In genomic region chr17:23683856-23684672, GRCm38 (mm10) we compare ENCODE assay signal across 11 mouse cellular contexts. TPM values are rescaled to one million over a fixed set of nuclear protein-coding genes. Genes with fewer than 3 reads are reported as not detected.
A peak's percentile ranks its signal among the peaks of the same experiment; 100 is the strongest.
DNase-seq lines count a peak whose midpoint lies in the region; ATAC-seq lines count a peak whose summit lies in the region.
"Had no signal": no experiment of that assay in that cellular context is flagged by ENCODE, and none has a peak within 500 bp of the region (broad histone marks: within the 10 kb centered on the region; RNA-seq: fewer than 3 reads in every experiment).

TSS of gene Cldn9 (minus strand) at chr17:23684026.

- peaks cover 13% of the 10 kb centered on the region; the same call in 1 of the 2 replicates for H3K4me1 ChIP-seq in midbrain, embryonic 11.5 days (ENCODE audit: control insufficient read depth, insufficient read depth, low read length)
- H3K4me1 ChIP-seq in midbrain, embryonic 16.5 days (ENCODE audit: control insufficient read depth, insufficient read depth, low read length): no peaks in the 10 kb centered on the region
- peaks cover 19% of the 10 kb centered on the region for H3K4me1 ChIP-seq in embryonic facial prominence, embryonic 13.5 days
- H3K4me1 ChIP-seq in neural tube, embryonic 13.5 days (replicated peaks): peaks cover 18% of the 10 kb centered on the region

- peak; percentile 70 for ATAC-seq in midbrain, embryonic 11.5 days (ENCODE audit: low FRiP score)
- no peak for ATAC-seq in midbrain, embryonic 16.5 days
- ATAC-seq in embryonic facial prominence, embryonic 13.5 days (ENCODE audit: insufficient number of reproducible peaks, insufficient read depth, low FRiP score, low TSS enrichment, low read depth): peak; percentile 87
- ATAC-seq in neural tube, embryonic 13.5 days (ENCODE audit: low read depth): peak; percentile 44; the same call in 1 of the 2 replicates
- no peak for ATAC-seq in megakaryocyte-erythroid progenitor cell, adult 5-6 weeks (replicated peaks; ENCODE audit: low FRiP score, low TSS enrichment, poor library complexity, severe bottlenecking)

- peak; percentile 78 for DNase-seq in midbrain, embryonic 11.5 days (ENCODE audit: low spot score, missing footprints)
- DNase-seq in kidney, adult 18-20 months: peak; percentile 7
- DNase-seq in thymus, postnatal 0 days (ENCODE audit: low spot score): no peak
- DNase-seq: layer of hippocampus, postnatal 36 days; right cerebral cortex, postnatal 25 days; thymus, postnatal 4 days had no signal

- H3K4me3 ChIP-seq in midbrain, embryonic 11.5 days (ENCODE audit: low read depth, low read length): no peak within 1 kb of the TSS
- H3K4me3 ChIP-seq in midbrain, embryonic 16.5 days (ENCODE audit: low read depth, low read length): no peak within 1 kb of the TSS
- peak within 1 kb of the TSS; percentile 30 for H3K4me3 ChIP-seq in embryonic facial prominence, embryonic 13.5 days
- no peak within 1 kb of the TSS for H3K4me3 ChIP-seq in neural tube, embryonic 13.5 days

- H3K4me2 ChIP-seq in midbrain, embryonic 11.5 days: no peak within 1 kb of the TSS
- no peak within 1 kb of the TSS for H3K4me2 ChIP-seq in midbrain, embryonic 16.5 days (ENCODE audit: low read length)
- peak within 1 kb of the TSS; percentile 47 for H3K4me2 ChIP-seq in embryonic facial prominence, embryonic 13.5 days
- no peak within 1 kb of the TSS; the same call in 1 of the 2 replicates for H3K4me2 ChIP-seq in neural tube, embryonic 13.5 days

- no peaks in the 10 kb centered on the region for H3K9me3 ChIP-seq in midbrain, embryonic 11.5 days (ENCODE audit: control insufficient read depth, low read length)
- H3K9me3 ChIP-seq in midbrain, embryonic 16.5 days (replicated peaks; ENCODE audit: control insufficient read depth, low read length, poor library complexity, severe bottlenecking): no peaks in the 10 kb centered on the region
- H3K9me3 ChIP-seq in embryonic facial prominence, embryonic 13.5 days: no peaks in the 10 kb centered on the region
- no peaks in the 10 kb centered on the region for H3K9me3 ChIP-seq in neural tube, embryonic 13.5 days

- H3K27me3 ChIP-seq in midbrain, embryonic 11.5 days (ENCODE audit: control insufficient read depth, insufficient read depth, low read length): peaks cover 46% of the 10 kb centered on the region
- H3K27me3 ChIP-seq in midbrain, embryonic 16.5 days (ENCODE audit: control insufficient read depth, insufficient read depth, low read depth, low read length): peaks cover 45% of the 10 kb centered on the region
- peaks cover 62% of the 10 kb centered on the region for H3K27me3 ChIP-seq in embryonic facial prominence, embryonic 13.5 days
- peaks cover 62% of the 10 kb centered on the region for H3K27me3 ChIP-seq in neural tube, embryonic 13.5 days

- no peaks in the 10 kb centered on the region for H3K36me3 ChIP-seq in midbrain, embryonic 11.5 days (ENCODE audit: control insufficient read depth, insufficient read depth, low read length)
- H3K36me3 ChIP-seq in midbrain, embryonic 16.5 days (ENCODE audit: control insufficient read depth, insufficient read depth, low read length): no peaks in the 10 kb centered on the region
- H3K36me3 ChIP-seq in embryonic facial prominence, embryonic 13.5 days: no peaks in the 10 kb centered on the region
- no peaks in the 10 kb centered on the region for H3K36me3 ChIP-seq in neural tube, embryonic 13.5 days

- 13% methylated on average over 15 of the region's 15 CpGs for WGBS in midbrain, embryonic 11.5 days
- WGBS in midbrain, embryonic 16.5 days: 19% methylated on average over 15 of the region's 15 CpGs
- 8% methylated on average over 15 of the region's 15 CpGs for whole genome bisulfite sequencing in embryonic facial prominence, embryonic 13.5 days
- 14% methylated on average over 15 of the region's 15 CpGs for WGBS in neural tube, embryonic 13.5 days

- H3K9ac ChIP-seq in midbrain, embryonic 11.5 days (ENCODE audit: low read length): no peak within 1 kb of the TSS
- no peak within 1 kb of the TSS for H3K9ac ChIP-seq in midbrain, embryonic 16.5 days (ENCODE audit: low read depth, low read length)
- peak within 1 kb of the TSS; percentile 46 for H3K9ac ChIP-seq in embryonic facial prominence, embryonic 13.5 days
- H3K9ac ChIP-seq in neural tube, embryonic 13.5 days: no peak within 1 kb of the TSS

- no peak within 1 kb of the TSS for H3K27ac ChIP-seq in midbrain, embryonic 11.5 days (ENCODE audit: low read depth, low read length)
- no peak within 1 kb of the TSS for H3K27ac ChIP-seq in midbrain, embryonic 16.5 days (ENCODE audit: low read length)
- H3K27ac ChIP-seq in embryonic facial prominence, embryonic 13.5 days: peak within 1 kb of the TSS; percentile 44
- H3K27ac ChIP-seq in neural tube, embryonic 13.5 days (replicated peaks): no peak within 1 kb of the TSS

RNA-seq across cellular contexts. Expression of gene Cldn9, which starts in this region (rescaled TPM):
- polyA plus RNA-seq in midbrain, embryonic 11.5 days (2014; fragmentation: Nextera tagmentation; extraction: Ambion mirVana): 0.58 and 0.82 TPM in 2 replicates
- polyA plus RNA-seq in midbrain, embryonic 16.5 days (2015; fragmentation: Nextera tagmentation; extraction: Ambion mirVana): 0.62 and 0.67 TPM in 2 replicates
- 8.7 and 14.3 TPM in 2 replicates for polyA plus RNA-seq in embryonic facial prominence, embryonic 13.5 days (2015; fragmentation: Nextera tagmentation; extraction: Ambion mirVana)
- 1.2 and 1.3 TPM in 2 replicates for polyA plus RNA-seq in neural tube, embryonic 13.5 days (2015; fragmentation: Nextera tagmentation; extraction: Ambion mirVana)
- 0.57 and 1.3 TPM in 2 replicates for polyA plus RNA-seq in thymus, postnatal 0 days (2015; fragmentation: Nextera tagmentation; extraction: Ambion mirVana)
- total RNA-seq in megakaryocyte-erythroid progenitor cell, adult 5-6 weeks (2014; fragmentation: Nextera tagmentation): not detected in 2 replicates
- total RNA-seq in megakaryocyte-erythroid progenitor cell, adult 5-6 weeks (2017): not detected in 2 replicates
- polyA plus RNA-seq: heart, postnatal 0 days had no signal

Comparison
In these comparisons a context has a peak if more than half of its experiments do, and no peak if none do; other contexts are left out.
1. Peak in DNase-seq and ATAC-seq in midbrain, embryonic 11.5 days; RNA of the gene not detected or under 1 TPM.
2. ATAC-seq: peak in embryonic facial prominence, embryonic 13.5 days (single experiment) and neural tube, embryonic 13.5 days (single experiment); none in midbrain, embryonic 16.5 days (single experiment) and megakaryocyte-erythroid progenitor cell, adult 5-6 weeks (single experiment).